Mouse (Mus musculus) midbrain, postnatal 0 days (tissue): ENCODE data around the gene Sypl. TPM values are rescaled to one million over a fixed set of nuclear protein-coding genes. Genes with fewer than 3 reads are reported as not detected.

Experiments
- ATAC-seq: fragments of 200-750 bp; cut with Nextera tagmentation; 2 replicates; pipeline ENCODE4 v1.8.0; 2017; ENCODE audit warnings: moderate number of reproducible peaks, mild to moderate bottlenecking, moderate TSS enrichment, moderate library complexity; ENCODE audit not compliant: low FRiP score
- DNase-seq: peaks from one replicate; pipeline ENCODE4 v3.0.0-alpha.2; 2015; ENCODE audit warnings: low spot score
- H3K27ac ChIP-seq: fragments of 300-500 bp; sonication (generic); 2 replicates; pipeline ENCODE4 v1.5.1; 2014; ENCODE audit warnings: low read depth, mild to moderate bottlenecking, low read length, mixed read lengths
- H3K27me3 ChIP-seq: fragments of 300-500 bp; sonication (generic); 2 replicates; pipeline ENCODE4 v1.6.1; 2014; ENCODE audit warnings: low read length, control low read depth, mixed read lengths; ENCODE audit not compliant: insufficient read depth
- H3K36me3 ChIP-seq: fragments of 300-500 bp; sonication (generic); 2 replicates; pipeline ENCODE4 v1.6.1; 2014; ENCODE audit warnings: low read length, control low read depth, mixed read lengths; ENCODE audit not compliant: insufficient read depth
- H3K4me1 ChIP-seq: fragments of 300-500 bp; sonication (generic); 2 replicates; pipeline ENCODE4 v1.6.1; 2014; ENCODE audit warnings: mild to moderate bottlenecking, control low read depth, antibody characterized with exemption, low read length, mixed read lengths; ENCODE audit not compliant: insufficient read depth
- H3K4me2 ChIP-seq: fragments of 300-500 bp; sonication (generic); 2 replicates; pipeline ENCODE4 v1.6.1; 2014; ENCODE audit warnings: low read depth, mild to moderate bottlenecking, low read length, mixed read lengths; ENCODE audit not compliant: poor library complexity, severe bottlenecking
- H3K4me3 ChIP-seq: fragments of 300-500 bp; sonication (generic); 2 replicates; pipeline ENCODE4 v1.5.1; 2014; ENCODE audit warnings: low read depth, mild to moderate bottlenecking, low read length, moderate library complexity
- H3K9ac ChIP-seq: fragments of 300-500 bp; sonication (generic); replicated peaks from 2 replicates; pipeline ENCODE4 v1.6.1; 2014; ENCODE audit warnings: mild to moderate bottlenecking, low read length, moderate library complexity, mixed read lengths; ENCODE audit not compliant: poor library complexity, severe bottlenecking
- H3K9me3 ChIP-seq: fragments of 300-500 bp; sonication (generic); 2 replicates; pipeline ENCODE4 v1.6.1; 2016; ENCODE audit warnings: low read length, control low read depth
- CTCF ChIP-seq: IDR thresholded peaks from 2 replicates; pipeline ENCODE4 v1.5.1; 2016; ENCODE audit warnings: antibody characterized with exemption, mild to moderate bottlenecking
- WGBS: fragments of 180-500 bp; shearing (Covaris S2); extraction: QIAGEN DNeasy Blood & Tissue Kit; methylation state at CpG from one replicate; pipeline ENCODE4 v1.1.7; 2014; 5-methylcytosine and 5-hydroxymethylcytosine counted together
- polyA plus RNA-seq: library from polyadenylated mRNA; unstranded; fragments of >200 nt; fragmentation: Nextera tagmentation; extraction: Ambion mirVana; gene quantifications from 2 replicates; pipeline ENCODE4 v1.2.1, GENCODE M21; 2015
- total RNA-seq: library from RNA; depleted of rRNA; stranded (reverse); fragments of >200 nt; gene quantifications from 2 replicates; pipeline ENCODE4 v1.2.3, GENCODE M21; 2014

The Sypl gene
- total and polyA plus RNA-seq, 2 experiments from 2014 or later, result 15.2 to 35.2 TPM

- WGBS, result 36% methylated on average over 3 of the region's 3 CpGs
- no peak overlapping the region for H3K4me2 ChIP-seq
- no peaks in the 10 kb centered on the region for H3K27me3 ChIP-seq
- H3K9ac ChIP-seq, result no peak overlapping the region
- no peak for ATAC-seq
- peak; percentile 28 for DNase-seq
- no peak overlapping the region for H3K4me3 ChIP-seq
- TF ChIP-seq CTCF, result peak; percentile 62
- no peaks in the 10 kb centered on the region for H3K36me3 ChIP-seq
- H3K9me3 ChIP-seq, result no peaks in the 10 kb centered on the region
- H3K27ac ChIP-seq, result no peak overlapping the region
- H3K4me1 ChIP-seq, result no peaks in the 10 kb centered on the region
Observed at GRCm38 (mm10) chr12:33010026-33010425, 56.3 kb downstream of the Sypl start.

GRCm38 (mm10) chr12:33014050-33014796, 60.5 kb downstream of the Sypl start:
- no peaks in the 10 kb centered on the region for H3K27me3 ChIP-seq
- H3K9me3 ChIP-seq, result no peaks in the 10 kb centered on the region
- no peak overlapping the region for H3K4me3 ChIP-seq
- no peaks in the 10 kb centered on the region for H3K4me1 ChIP-seq
- ATAC-seq (no peak), DNase-seq (no peak)
- no peak for TF ChIP-seq CTCF
- H3K27ac ChIP-seq, result no peak overlapping the region
- H3K4me2 ChIP-seq, result no peak overlapping the region
- WGBS, result 32% methylated on average over 7 of the region's 7 CpGs
- H3K36me3 ChIP-seq, result no peaks in the 10 kb centered on the region
- H3K9ac ChIP-seq, result no peak overlapping the region

GRCm38 (mm10) chr12:33015103-33015502, 61.4 kb downstream of the Sypl start:
- H3K4me1 ChIP-seq, result no peaks in the 10 kb centered on the region

GRCm38 (mm10) chr12:33016824-33017705, 63.4 kb downstream of the Sypl start:
- 79% methylated on average over 7 of the region's 7 CpGs for WGBS
- no peak overlapping the region for H3K4me2 ChIP-seq
- TF ChIP-seq CTCF, result no peak
- DNase-seq (no peak), ATAC-seq (no peak)
- H3K36me3 ChIP-seq, result no peaks in the 10 kb centered on the region
- H3K9me3 ChIP-seq, result no peaks in the 10 kb centered on the region
- no peaks in the 10 kb centered on the region for H3K27me3 ChIP-seq
- no peaks in the 10 kb centered on the region for H3K4me1 ChIP-seq
- H3K27ac ChIP-seq, result no peak overlapping the region
- H3K9ac ChIP-seq, result no peak overlapping the region
- no peak overlapping the region for H3K4me3 ChIP-seq

More at GRCm38 (mm10) chr12:33015103-33015502, 61.4 kb downstream of the Sypl start:
- H3K9me3 ChIP-seq, result no peaks in the 10 kb centered on the region
- ATAC-seq (no peak), DNase-seq (no peak)
- WGBS, result 81% methylated on average over 1 of the region's 1 CpGs
- H3K36me3 ChIP-seq, result no peaks in the 10 kb centered on the region
- H3K9ac ChIP-seq, result no peak overlapping the region
- H3K27ac ChIP-seq, result no peak overlapping the region
- H3K4me3 ChIP-seq, result no peak overlapping the region
- no peak overlapping the region for H3K4me2 ChIP-seq
- no peak for TF ChIP-seq CTCF
- H3K27me3 ChIP-seq, result no peaks in the 10 kb centered on the region

GRCm38 (mm10) chr12:33018601-33019000, 64.9 kb downstream of the Sypl start:
- H3K4me1 ChIP-seq, result no peaks in the 10 kb centered on the region
- H3K27me3 ChIP-seq, result no peaks in the 10 kb centered on the region
- H3K4me3 ChIP-seq, result no peak overlapping the region
- no peak overlapping the region for H3K9ac ChIP-seq
- H3K27ac ChIP-seq, result no peak overlapping the region
- no peaks in the 10 kb centered on the region for H3K9me3 ChIP-seq
- H3K4me2 ChIP-seq, result no peak overlapping the region
- ATAC-seq, result no peak
- DNase-seq, result no peak
- WGBS, result 75% methylated on average over 4 of the region's 4 CpGs
- H3K36me3 ChIP-seq, result no peaks in the 10 kb centered on the region
- no peak for TF ChIP-seq CTCF

GRCm38 (mm10) chr12:33020011-33020410, 66.3 kb downstream of the Sypl start:
- H3K27me3 ChIP-seq, result no peaks in the 10 kb centered on the region; the same call in 1 of the 2 replicates
- H3K9me3 ChIP-seq, result no peaks in the 10 kb centered on the region
- TF ChIP-seq CTCF, result no peak
- no peak overlapping the region for H3K27ac ChIP-seq
- ATAC-seq (no peak), DNase-seq (no peak)
- H3K9ac ChIP-seq, result no peak overlapping the region
- H3K4me1 ChIP-seq, result no peaks in the 10 kb centered on the region
- H3K36me3 ChIP-seq, result no peaks in the 10 kb centered on the region
- WGBS, result 71% methylated on average over 6 of the region's 6 CpGs
- H3K4me3 ChIP-seq, result no peak overlapping the region
- H3K4me2 ChIP-seq, result no peak overlapping the region
